Mouse (Mus musculus): ENCODE data around the gene Ccdc183. TPM values are rescaled to one million over a fixed set of nuclear protein-coding genes. Genes with fewer than 3 reads are reported as not detected.
A peak's percentile ranks its signal among the peaks of the same experiment; 100 is the strongest.

The Ccdc183 gene
- polyA plus RNA-seq, 1 experiment: 0.15 TPM

DNA sequence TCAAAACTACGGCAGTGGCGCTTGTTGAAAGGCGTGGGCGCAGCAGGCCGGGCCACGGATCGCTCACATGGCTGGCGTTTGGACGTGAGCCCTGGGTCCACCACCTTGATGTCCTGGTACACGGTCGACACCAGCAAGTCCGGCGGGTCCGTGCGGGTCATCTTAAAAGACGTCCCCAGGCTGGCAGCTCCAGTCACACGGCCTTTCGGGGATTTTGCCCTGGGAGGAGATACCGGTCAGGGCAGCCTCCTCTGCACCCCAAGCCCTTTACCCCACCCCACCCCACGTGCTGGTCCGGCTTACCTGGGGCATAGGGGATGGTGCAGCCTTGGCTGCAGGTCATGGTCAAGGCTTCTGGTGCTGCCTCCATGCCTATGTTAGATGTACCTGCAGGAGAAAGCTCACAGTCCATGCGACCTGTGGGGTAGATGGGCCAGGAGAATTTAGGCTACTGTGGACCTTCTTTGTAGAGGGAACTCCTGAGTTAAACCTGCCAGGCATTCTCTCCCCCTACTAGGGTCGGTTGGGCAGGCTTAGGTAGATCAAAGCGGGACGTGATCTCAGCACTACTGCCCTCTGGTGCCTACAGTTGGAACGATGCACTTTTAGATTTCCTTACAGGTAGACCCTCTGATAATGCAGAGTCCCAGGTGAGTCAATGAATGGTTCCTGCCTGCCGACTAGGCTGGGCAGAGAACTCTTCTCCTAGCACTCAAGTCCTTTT, 37.6 kb downstream of the Ccdc183 start:
- H3K4me1 ChIP-seq: peaks cover 68% of the 10 kb centered on the region
- peaks cover 25% of the 10 kb centered on the region for H3K36me3 ChIP-seq (replicated peaks; ENCODE audit: low read length)
- H3K9me3 ChIP-seq: peaks cover 39% of the 10 kb centered on the region
- H3K27me3 ChIP-seq (replicated peaks): peaks cover 61% of the 10 kb centered on the region
- no peak for TF ChIP-seq GATA1 (IDR thresholded peaks at IDR 0.05; ENCODE audit: borderline replicate concordance, low read length)
- no peak for TF ChIP-seq FLI1 (IDR thresholded peaks at IDR 0.05; ENCODE audit: low read length)
- peak overlapping the region; percentile 69 for H3K4me3 ChIP-seq (replicated peaks)

DNA sequence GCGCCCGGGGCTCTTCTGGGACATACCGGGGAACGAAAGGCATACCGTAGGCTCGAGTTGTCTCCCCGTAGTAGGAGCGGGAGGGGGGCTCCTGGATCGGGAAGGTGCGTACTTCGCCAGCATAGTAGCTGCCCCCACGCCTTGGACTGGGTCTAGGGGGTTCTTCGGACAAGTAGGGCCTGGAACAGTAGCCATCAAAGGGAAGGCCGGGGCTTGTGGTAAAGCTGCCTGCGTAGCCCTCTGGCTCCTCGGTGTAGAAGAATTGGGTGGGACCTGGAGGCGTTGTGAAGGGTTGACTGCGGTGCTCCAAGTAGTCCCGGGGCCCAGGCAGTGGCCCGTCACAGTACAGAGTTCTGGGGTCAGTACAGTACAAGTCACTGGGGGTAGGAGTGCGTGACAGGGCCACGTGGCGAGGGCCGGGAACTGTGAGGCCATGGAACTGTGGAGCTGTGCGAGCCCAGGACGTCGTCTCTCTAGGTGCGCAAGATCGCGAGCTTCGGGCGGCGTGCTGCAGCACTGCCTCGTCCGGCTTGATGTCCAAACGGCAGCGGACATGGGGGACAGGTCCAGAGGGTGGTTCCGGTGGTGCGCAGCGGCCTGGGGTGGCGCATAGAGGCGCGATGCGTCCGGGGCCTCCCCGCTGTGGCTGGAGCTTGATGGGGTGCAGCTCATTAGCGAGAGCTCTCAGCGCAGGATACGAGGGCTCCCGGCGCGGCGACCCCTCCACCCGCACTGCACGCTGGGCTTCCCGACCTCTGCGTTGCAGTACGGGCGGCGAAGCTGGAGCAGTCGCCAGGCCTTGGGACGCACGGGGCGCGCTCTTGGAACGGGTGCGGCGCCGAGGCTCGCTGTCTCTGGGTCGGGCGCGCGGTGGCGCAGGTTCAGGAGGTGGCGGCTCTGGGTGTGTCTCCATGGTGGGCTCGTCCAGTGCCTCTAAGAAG, 38.4 kb downstream of the Ccdc183 start:
- H3K4me1 ChIP-seq: peaks cover 77% of the 10 kb centered on the region
- H3K4me3 ChIP-seq (replicated peaks): peak overlapping the region; percentile 76
- peaks cover 61% of the 10 kb centered on the region for H3K27me3 ChIP-seq (replicated peaks)
- peaks cover 39% of the 10 kb centered on the region for H3K9me3 ChIP-seq
- peaks cover 17% of the 10 kb centered on the region for H3K36me3 ChIP-seq (replicated peaks; ENCODE audit: low read length)
- TF ChIP-seq GATA1 (IDR thresholded peaks at IDR 0.05; ENCODE audit: borderline replicate concordance, low read length) (no peak), FLI1 (IDR thresholded peaks at IDR 0.05; ENCODE audit: low read length) (no peak)

DNA sequence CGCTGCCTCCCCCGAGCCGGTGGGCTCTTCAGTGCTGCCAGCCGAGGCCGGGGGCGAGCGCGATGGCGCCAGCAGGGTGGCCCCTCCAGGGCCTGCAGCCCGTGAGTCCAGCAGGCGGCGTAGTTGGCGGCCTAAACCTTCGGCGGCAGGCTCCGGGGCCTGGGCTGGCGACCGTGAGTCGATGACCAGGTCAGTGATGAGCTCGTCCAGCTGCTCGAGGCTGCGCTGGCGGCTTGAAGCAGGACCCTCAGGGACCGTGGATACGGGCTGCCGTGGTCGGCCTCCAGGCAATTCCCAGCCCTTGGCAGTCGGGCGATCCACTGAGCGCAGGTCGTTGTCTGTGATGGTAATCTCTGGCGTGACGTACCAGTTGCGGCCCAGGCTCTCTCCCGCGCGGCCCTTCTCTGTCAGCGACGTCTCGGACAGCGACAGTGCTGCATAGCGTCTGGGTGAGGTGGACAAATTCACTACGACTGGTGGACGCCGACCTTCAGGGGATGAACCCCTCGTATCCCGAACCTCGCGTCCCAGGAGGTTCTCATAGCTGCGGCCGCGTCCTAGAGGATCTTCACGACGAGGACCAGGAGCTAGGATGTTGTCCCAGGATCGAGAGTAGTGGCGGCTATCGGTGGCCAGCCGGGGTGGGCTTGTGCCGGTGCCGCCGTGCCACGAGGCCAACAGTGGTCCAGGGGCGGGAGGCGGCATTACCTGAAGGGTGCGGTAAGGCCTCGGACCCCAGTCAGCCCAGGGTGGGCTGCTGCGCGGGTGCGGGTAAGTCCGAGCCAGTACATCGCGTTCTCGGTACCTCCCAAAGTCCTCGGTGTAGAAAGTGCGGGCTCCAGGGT, 39.3 kb downstream of the Ccdc183 start:
- peaks cover 39% of the 10 kb centered on the region for H3K9me3 ChIP-seq
- peaks cover 8% of the 10 kb centered on the region for H3K36me3 ChIP-seq (replicated peaks; ENCODE audit: low read length)
- peaks cover 86% of the 10 kb centered on the region for H3K4me1 ChIP-seq
- H3K27me3 ChIP-seq (replicated peaks): peaks cover 61% of the 10 kb centered on the region
- no peak for TF ChIP-seq FLI1 (IDR thresholded peaks at IDR 0.05; ENCODE audit: low read length)
- TF ChIP-seq GATA1 (IDR thresholded peaks at IDR 0.05; ENCODE audit: borderline replicate concordance, low read length): no peak
- H3K4me3 ChIP-seq (replicated peaks): peak overlapping the region; percentile 86

DNA sequence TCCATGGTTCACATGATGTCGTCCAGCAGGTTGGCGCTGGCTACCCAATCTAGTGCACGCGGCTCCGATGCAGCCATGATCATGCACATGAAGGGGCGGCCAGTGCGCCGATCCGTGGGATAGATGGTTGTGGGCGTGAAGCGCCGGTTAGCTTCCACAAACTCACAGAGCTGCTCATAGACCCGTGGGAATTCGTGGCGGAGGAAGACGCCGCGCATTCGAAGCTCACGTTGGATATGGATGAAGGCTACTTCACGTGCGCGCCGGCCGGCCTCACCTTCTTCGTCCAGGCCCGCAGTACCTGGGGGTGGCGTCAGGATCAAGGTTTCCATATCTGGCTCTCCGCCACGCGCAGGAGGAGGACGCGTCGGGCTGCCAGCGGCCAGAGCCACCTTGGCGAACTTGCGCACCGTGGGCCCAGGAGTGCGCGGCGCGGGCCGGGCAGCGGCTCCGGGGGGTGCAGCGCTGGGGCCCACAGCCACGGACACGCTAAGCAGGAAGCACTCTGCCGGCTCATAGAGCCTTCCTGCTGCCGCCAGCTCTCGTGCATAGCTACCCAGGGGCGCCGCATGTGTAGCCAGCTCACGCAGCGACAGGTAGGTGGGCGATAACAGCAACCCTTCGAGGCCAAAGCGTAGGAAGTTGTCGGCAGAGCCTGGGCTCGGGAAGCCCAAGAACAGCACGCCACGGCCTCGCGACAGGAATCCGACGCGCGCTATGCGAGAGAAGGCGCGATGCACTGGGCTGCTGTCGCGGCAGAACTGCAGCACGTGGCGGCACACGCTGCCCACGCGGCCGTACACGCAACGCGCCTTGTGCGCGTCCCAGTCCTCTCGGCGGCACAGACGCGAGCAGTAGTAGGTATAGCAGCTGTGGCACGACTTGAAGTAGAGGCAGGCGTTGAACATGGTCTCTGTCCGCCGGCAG, 40.2 kb downstream of the Ccdc183 start:
- Histone ChIP-seq H3K27me3 (replicated peaks) (peaks cover 61% of the 10 kb centered on the region), H3K36me3 (replicated peaks; ENCODE audit: low read length) (no peaks in the 10 kb centered on the region)

DNA sequence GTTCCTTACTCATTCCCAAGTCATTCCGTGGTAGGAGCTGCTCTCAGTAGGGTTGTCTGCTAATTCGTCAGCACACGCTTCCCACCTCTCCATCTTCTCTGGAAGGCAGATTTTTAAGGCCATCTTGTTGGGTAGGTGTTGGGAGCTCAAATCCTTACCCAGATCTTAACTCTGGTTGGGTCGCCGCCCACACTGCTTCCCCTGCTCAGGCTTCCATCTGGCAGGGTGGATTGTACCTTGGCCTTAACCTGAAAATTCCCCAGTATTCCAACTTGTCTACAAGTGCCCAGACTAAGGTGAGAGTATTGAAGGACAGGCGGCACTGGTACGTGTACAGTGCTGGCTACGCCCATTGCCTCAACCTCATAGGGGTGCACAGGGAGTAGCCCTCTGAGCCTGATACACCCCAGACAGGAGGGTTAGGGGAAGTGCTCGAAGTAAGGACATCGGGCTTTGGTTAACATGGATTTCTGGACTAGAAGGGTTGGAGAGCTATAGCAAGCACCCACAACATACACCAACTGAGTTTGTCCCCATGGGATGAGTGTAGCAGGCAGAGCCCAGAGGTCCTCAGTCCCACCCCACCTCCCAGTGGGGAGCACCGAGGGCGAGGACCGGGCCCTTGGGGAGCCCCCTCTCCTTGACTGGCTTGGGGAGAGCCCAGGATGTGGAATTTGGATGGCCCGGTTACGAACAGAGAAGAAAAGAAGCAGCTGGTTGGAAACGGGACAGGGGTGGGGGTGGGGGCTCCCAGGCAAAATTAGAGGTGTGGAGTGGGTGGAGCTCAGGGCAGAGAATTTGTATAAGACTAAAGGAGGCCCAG, 41.2 kb downstream of the Ccdc183 start:
- peaks cover 60% of the 10 kb centered on the region for H3K27me3 ChIP-seq (replicated peaks)
- H3K9me3 ChIP-seq: peaks cover 39% of the 10 kb centered on the region
- TF ChIP-seq FLI1 (IDR thresholded peaks at IDR 0.05; ENCODE audit: low read length): no peak
- no peak for TF ChIP-seq GATA1 (IDR thresholded peaks at IDR 0.05; ENCODE audit: borderline replicate concordance, low read length)
- peaks cover 3% of the 10 kb centered on the region for H3K36me3 ChIP-seq (replicated peaks; ENCODE audit: low read length)
- peaks cover 77% of the 10 kb centered on the region for H3K4me1 ChIP-seq
- no peak overlapping the region for H3K4me3 ChIP-seq (replicated peaks)

More for the DNA sequence above, 40.2 kb downstream of the Ccdc183 start:
- H3K4me3 ChIP-seq (replicated peaks): peak overlapping the region; percentile 86
- TF ChIP-seq GATA1 (IDR thresholded peaks at IDR 0.05; ENCODE audit: borderline replicate concordance, low read length) (no peak), FLI1 (IDR thresholded peaks at IDR 0.05; ENCODE audit: low read length) (no peak)
- peaks cover 39% of the 10 kb centered on the region for H3K9me3 ChIP-seq
- H3K4me1 ChIP-seq: peaks cover 86% of the 10 kb centered on the region

DNA sequence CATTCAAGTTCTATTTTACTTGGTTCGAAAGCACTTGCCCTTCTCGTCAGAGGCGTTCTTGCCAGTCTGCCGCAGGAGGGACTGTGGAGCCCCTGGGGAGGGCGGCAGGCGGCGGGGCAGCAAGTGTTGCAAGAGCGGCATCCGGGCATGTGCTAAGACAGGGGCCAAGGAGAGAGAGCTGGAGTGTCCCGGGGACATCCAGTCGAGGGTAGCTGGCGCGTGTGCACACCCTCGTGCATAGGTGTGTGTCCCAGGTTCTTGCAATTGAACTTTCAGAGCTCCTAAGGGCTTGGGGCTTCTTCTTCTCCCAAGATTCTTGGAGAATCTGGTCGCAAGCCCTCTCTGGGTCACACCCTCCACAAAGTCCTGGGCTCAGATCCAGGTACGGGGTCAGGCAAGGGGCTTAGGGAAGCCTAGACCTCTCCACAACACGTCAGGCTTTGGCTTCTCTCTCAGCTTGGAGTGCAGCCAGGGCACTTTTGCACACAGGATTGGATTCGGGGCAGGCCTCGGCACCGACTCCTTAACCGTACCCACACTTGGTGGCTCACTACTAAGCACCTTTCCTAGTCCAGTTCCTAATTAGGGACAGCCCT, 41.9 kb downstream of the Ccdc183 start:
- Histone ChIP-seq H3K27me3 (replicated peaks) (peaks cover 53% of the 10 kb centered on the region), H3K36me3 (replicated peaks; ENCODE audit: low read length) (peaks cover 7% of the 10 kb centered on the region), H3K4me1 (peaks cover 72% of the 10 kb centered on the region), H3K9me3 (peaks cover 39% of the 10 kb centered on the region), H3K4me3 (replicated peaks) (peak overlapping the region; percentile 93)
- TF ChIP-seq FLI1 (IDR thresholded peaks at IDR 0.05; ENCODE audit: low read length) (no peak), GATA1 (IDR thresholded peaks at IDR 0.05; ENCODE audit: borderline replicate concordance, low read length) (no peak)

DNA sequence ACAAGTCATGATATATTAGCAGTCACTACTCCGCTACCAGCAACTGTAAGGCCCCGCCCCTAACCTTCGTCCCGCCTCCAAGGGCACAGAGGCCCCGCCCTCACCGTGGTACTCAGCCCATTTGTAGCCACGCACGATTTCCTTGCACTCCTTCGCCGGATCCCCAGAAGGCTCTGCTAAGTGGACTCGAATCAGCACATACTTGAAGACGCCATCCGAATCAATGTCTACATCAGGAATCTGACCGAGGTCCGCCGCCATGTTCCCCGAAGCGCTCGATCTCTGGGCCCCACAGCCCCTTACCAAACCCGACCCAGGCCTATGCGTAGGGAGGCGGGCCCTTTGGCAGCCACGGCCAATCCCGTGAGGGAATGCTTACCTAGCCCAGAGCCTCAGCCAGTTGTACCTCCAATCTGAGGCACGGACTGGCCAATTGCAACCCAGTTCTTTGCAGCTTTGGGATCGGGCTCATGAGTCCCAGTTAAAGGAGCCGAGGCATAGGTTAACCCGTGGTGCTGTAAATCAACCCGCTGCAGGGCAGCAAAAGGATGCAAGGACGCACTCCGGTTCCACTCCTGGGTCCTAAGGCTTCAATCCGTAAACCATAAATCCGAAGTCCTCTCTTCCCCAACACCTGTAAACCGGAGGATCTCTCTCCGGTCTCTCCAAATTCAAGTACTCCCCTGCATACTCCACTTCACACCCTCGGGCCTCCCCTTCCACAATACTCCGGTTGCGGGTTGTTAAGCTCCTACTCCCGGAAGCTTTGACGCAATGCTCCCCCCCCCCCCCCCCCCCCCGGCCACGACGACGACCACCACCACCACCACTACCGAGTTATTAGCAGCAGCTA, 42.7 kb downstream of the Ccdc183 start, which contains the start of the genes Mamdc4 and Phpt1:
Gene Mamdc4, minus strand, starts transcription at position 267 of the 853 bp plus-strand sequence.
Gene Phpt1, minus strand, starts transcription at position 646 of the 853 bp plus-strand sequence.
- Histone ChIP-seq H3K27me3 (replicated peaks) (peaks cover 46% of the 10 kb centered on the region), H3K4me1 (peaks cover 65% of the 10 kb centered on the region), H3K36me3 (replicated peaks; ENCODE audit: low read length) (peaks cover 11% of the 10 kb centered on the region), H3K9me3 (peaks cover 38% of the 10 kb centered on the region), H3K4me3 (replicated peaks) (peak within 1 kb of the TSS; percentile 93)
- TF ChIP-seq FLI1 (IDR thresholded peaks at IDR 0.05; ENCODE audit: low read length) (no peak), GATA1 (IDR thresholded peaks at IDR 0.05; ENCODE audit: borderline replicate concordance, low read length) (no peak)
